Mouse (Mus musculus) hindbrain, embryonic 12.5 days (tissue): Measurements from ENCODE around the gene Glod5. TPM values are rescaled to one million over a fixed set of nuclear protein-coding genes. Genes with fewer than 3 reads are reported as not detected.

Experiments
- ATAC-seq: fragments of 200-750 bp; cut with Nextera tagmentation; 2 replicates; pipeline ENCODE4 v1.8.0; 2017; ENCODE audit warnings: moderate TSS enrichment; ENCODE audit not compliant: low FRiP score
- H3K27ac ChIP-seq: fragments of 300-500 bp; sonication (generic); 2 replicates; pipeline ENCODE4 v1.5.1; 2016; ENCODE audit warnings: mild to moderate bottlenecking
- H3K27me3 ChIP-seq: fragments of 300-500 bp; sonication (generic); 2 replicates; pipeline ENCODE4 v1.6.1; 2016; ENCODE audit warnings: mild to moderate bottlenecking
- H3K36me3 ChIP-seq: fragments of 300-500 bp; sonication (generic); 2 replicates; pipeline ENCODE4 v1.6.1; 2016; ENCODE audit warnings: mild to moderate bottlenecking
- H3K4me1 ChIP-seq: fragments of 300-500 bp; sonication (generic); 2 replicates; pipeline ENCODE4 v1.6.1; 2016
- H3K4me2 ChIP-seq: fragments of 300-500 bp; sonication (generic); replicated peaks from 2 replicates; pipeline ENCODE4 v1.6.1; 2016; ENCODE audit warnings: mild to moderate bottlenecking
- H3K4me3 ChIP-seq: fragments of 300-500 bp; sonication (generic); 2 replicates; pipeline ENCODE4 v1.5.1; 2016; ENCODE audit warnings: mild to moderate bottlenecking
- H3K9ac ChIP-seq: fragments of 300-500 bp; sonication (generic); 2 replicates; pipeline ENCODE4 v1.6.1; 2016; ENCODE audit warnings: mild to moderate bottlenecking, moderate library complexity
- H3K9me3 ChIP-seq: fragments of 300-500 bp; sonication (generic); replicated peaks from 2 replicates; pipeline ENCODE4 v1.6.1; 2016; ENCODE audit warnings: mild to moderate bottlenecking
- WGBS: fragments of 180-500 bp; shearing (Covaris S2); methylation state at CpG from one replicate; pipeline ENCODE4 v1.1.7; 2016; 5-methylcytosine and 5-hydroxymethylcytosine counted together
- polyA plus RNA-seq: library from polyadenylated mRNA; unstranded; fragments of >200 nt; fragmentation: Nextera tagmentation; extraction: Ambion mirVana; gene quantifications from 2 replicates; pipeline ENCODE4 v1.2.1, GENCODE M21; 2016

Gene Glod5
- polyA plus RNA-seq, 1 experiment from 2014 or later, result not detected

GRCm38 (mm10) chrX:8002971-8003370, 15.3 kb downstream of the Glod5 start:
- no peaks in the 10 kb centered on the region for H3K9me3 ChIP-seq
- H3K36me3 ChIP-seq, result no peaks in the 10 kb centered on the region
- H3K27ac ChIP-seq, result no peak overlapping the region
- no peak overlapping the region for H3K4me3 ChIP-seq
- no peak overlapping the region for H3K4me2 ChIP-seq
- H3K4me1 ChIP-seq, result no peaks in the 10 kb centered on the region
- H3K9ac ChIP-seq, result no peak overlapping the region
- 56% methylated on average over 4 of the region's 4 CpGs for WGBS
- ATAC-seq, result no peak
- H3K27me3 ChIP-seq, result no peaks in the 10 kb centered on the region

- no peaks in the 10 kb centered on the region for H3K4me1 ChIP-seq
- no peaks in the 10 kb centered on the region for H3K27me3 ChIP-seq
- no peaks in the 10 kb centered on the region for H3K36me3 ChIP-seq
- H3K9me3 ChIP-seq, result no peaks in the 10 kb centered on the region
- no peak overlapping the region for H3K4me3 ChIP-seq
- no peak overlapping the region for H3K9ac ChIP-seq
- no peak for ATAC-seq
- H3K4me2 ChIP-seq, result no peak overlapping the region
- 35% methylated on average over 5 of the region's 5 CpGs for WGBS
- H3K27ac ChIP-seq, result no peak overlapping the region
Measured at GRCm38 (mm10) chrX:8002001-8002400, 16.3 kb downstream of the Glod5 start.

GRCm38 (mm10) chrX:8000546-8001192, 17.6 kb downstream of the Glod5 start:
- Histone ChIP-seq H3K4me2 (no peak overlapping the region), H3K4me1 (no peaks in the 10 kb centered on the region), H3K36me3 (no peaks in the 10 kb centered on the region), H3K4me3 (no peak overlapping the region), H3K9me3 (no peaks in the 10 kb centered on the region), H3K27me3 (no peaks in the 10 kb centered on the region), H3K27ac (no peak overlapping the region), H3K9ac (no peak overlapping the region)
- ATAC-seq, result no peak
- WGBS, result 77% methylated on average over 3 of the region's 3 CpGs

- Histone ChIP-seq H3K4me1 (no peaks in the 10 kb centered on the region), H3K27ac (no peak overlapping the region), H3K4me2 (no peak overlapping the region), H3K9me3 (no peaks in the 10 kb centered on the region), H3K4me3 (no peak overlapping the region), H3K9ac (no peak overlapping the region), H3K27me3 (no peaks in the 10 kb centered on the region), H3K36me3 (no peaks in the 10 kb centered on the region)
- WGBS, result 74% methylated on average over 10 of the region's 10 CpGs
- no peak for ATAC-seq
Measured at GRCm38 (mm10) chrX:7993068-7993735, 25.1 kb downstream of the Glod5 start.

GRCm38 (mm10) chrX:7992379-7993067, 25.8 kb downstream of the Glod5 start:
- no peaks in the 10 kb centered on the region for H3K36me3 ChIP-seq
- no peak for ATAC-seq
- H3K9ac ChIP-seq, result no peak overlapping the region
- H3K9me3 ChIP-seq, result no peaks in the 10 kb centered on the region
- H3K4me3 ChIP-seq, result no peak overlapping the region
- H3K4me1 ChIP-seq, result no peaks in the 10 kb centered on the region
- 67% methylated on average over 8 of the region's 8 CpGs for WGBS
- no peak overlapping the region for H3K4me2 ChIP-seq
- no peaks in the 10 kb centered on the region for H3K27me3 ChIP-seq
- no peak overlapping the region for H3K27ac ChIP-seq

- Histone ChIP-seq H3K9ac (no peak overlapping the region), H3K36me3 (no peaks in the 10 kb centered on the region), H3K9me3 (no peaks in the 10 kb centered on the region), H3K4me1 (no peaks in the 10 kb centered on the region), H3K27ac (no peak overlapping the region), H3K27me3 (no peaks in the 10 kb centered on the region), H3K4me3 (no peak overlapping the region), H3K4me2 (no peak overlapping the region)
- no peak for ATAC-seq
- WGBS, result 88% methylated on average over 7 of the region's 7 CpGs
Measured at GRCm38 (mm10) chrX:7981368-7981767, 36.9 kb downstream of the Glod5 start.

GRCm38 (mm10) chrX:7977892-7978291, 40.4 kb downstream of the Glod5 start, which contains the start of gene Gata1:
Gene Gata1 (minus strand): TSS chrX:7978071.
- no peak within 1 kb of the TSS for H3K4me3 ChIP-seq
- WGBS, result 88% methylated on average over 10 of the region's 11 CpGs
- no peaks in the 10 kb centered on the region for H3K36me3 ChIP-seq
- no peak within 1 kb of the TSS for H3K9ac ChIP-seq
- H3K4me2 ChIP-seq, result no peak within 1 kb of the TSS
- no peaks in the 10 kb centered on the region for H3K27me3 ChIP-seq
- H3K4me1 ChIP-seq, result no peaks in the 10 kb centered on the region
- no peak for ATAC-seq
- H3K27ac ChIP-seq, result no peak within 1 kb of the TSS
- H3K9me3 ChIP-seq, result no peaks in the 10 kb centered on the region

- H3K9me3 ChIP-seq, result no peaks in the 10 kb centered on the region
- ATAC-seq, result no peak
- 62% methylated on average over 4 of the region's 4 CpGs for WGBS
- no peaks in the 10 kb centered on the region for H3K27me3 ChIP-seq
- H3K36me3 ChIP-seq, result no peaks in the 10 kb centered on the region
- H3K9ac ChIP-seq, result no peak overlapping the region
- H3K4me1 ChIP-seq, result no peaks in the 10 kb centered on the region
- no peak overlapping the region for H3K4me3 ChIP-seq
- H3K4me2 ChIP-seq, result no peak overlapping the region
- H3K27ac ChIP-seq, result no peak overlapping the region
Measured at GRCm38 (mm10) chrX:7971292-7971691, 47.0 kb downstream of the Glod5 start.

GRCm38 (mm10) chrX:7968899-7969298, 49.4 kb downstream of the Glod5 start:
- no peak overlapping the region for H3K9ac ChIP-seq
- ATAC-seq, result no peak

GRCm38 (mm10) chrX:7968226-7968625, 50.1 kb downstream of the Glod5 start:
- H3K4me1 ChIP-seq, result no peaks in the 10 kb centered on the region
- 85% methylated on average over 8 of the region's 8 CpGs for WGBS
- H3K9ac ChIP-seq, result no peak overlapping the region
- no peaks in the 10 kb centered on the region for H3K36me3 ChIP-seq
- H3K4me2 ChIP-seq, result no peak overlapping the region
- no peak overlapping the region for H3K27ac ChIP-seq
- H3K9me3 ChIP-seq, result no peaks in the 10 kb centered on the region; the same call in 1 of the 2 replicates
- ATAC-seq, result no peak
- no peaks in the 10 kb centered on the region for H3K27me3 ChIP-seq
- no peak overlapping the region for H3K4me3 ChIP-seq

More at GRCm38 (mm10) chrX:7968899-7969298, 49.4 kb downstream of the Glod5 start:
- H3K4me3 ChIP-seq, result no peak overlapping the region
- 92% methylated on average over 3 of the region's 3 CpGs for WGBS
- no peak overlapping the region for H3K4me2 ChIP-seq
- no peaks in the 10 kb centered on the region for H3K4me1 ChIP-seq
- no peak overlapping the region for H3K27ac ChIP-seq
- no peaks in the 10 kb centered on the region for H3K36me3 ChIP-seq
- H3K27me3 ChIP-seq, result no peaks in the 10 kb centered on the region
- H3K9me3 ChIP-seq, result no peaks in the 10 kb centered on the region; the same call in 1 of the 2 replicates

- Histone ChIP-seq H3K27me3 (no peaks in the 10 kb centered on the region), H3K4me3 (no peak overlapping the region), H3K4me1 (no peaks in the 10 kb centered on the region), H3K27ac (no peak overlapping the region), H3K9ac (no peak overlapping the region), H3K9me3 (no peaks in the 10 kb centered on the region; the same call in 1 of the 2 replicates), H3K36me3 (no peaks in the 10 kb centered on the region), H3K4me2 (no peak overlapping the region)
- no peak for ATAC-seq
- 75% methylated on average over 7 of the region's 9 CpGs for WGBS
Measured at GRCm38 (mm10) chrX:7967596-7968201, 50.6 kb downstream of the Glod5 start.

- H3K9ac ChIP-seq, result no peak overlapping the region
- H3K27ac ChIP-seq, result no peak overlapping the region
- no peak overlapping the region for H3K4me3 ChIP-seq
- no peaks in the 10 kb centered on the region for H3K36me3 ChIP-seq
- no peaks in the 10 kb centered on the region; the same call in 1 of the 2 replicates for H3K9me3 ChIP-seq
- 69% methylated on average over 4 of the region's 4 CpGs for WGBS
- no peaks in the 10 kb centered on the region for H3K27me3 ChIP-seq
- no peak for ATAC-seq
- no peak overlapping the region for H3K4me2 ChIP-seq
- H3K4me1 ChIP-seq, result no peaks in the 10 kb centered on the region
Measured at GRCm38 (mm10) chrX:7966161-7966560, 52.1 kb downstream of the Glod5 start.
